Comparison of ENCODE assay signal across 23 mouse cellular contexts in genomic region chr6:122768256-122768655, GRCm38 (mm10). TPM values are rescaled to one million over a fixed set of nuclear protein-coding genes. Genes with fewer than 3 reads are reported as not detected.
DNase-seq lines count a peak whose midpoint lies in the region; ATAC-seq and TF ChIP-seq lines count a peak whose summit lies in the region.
"Had no signal": no experiment of that assay in that cellular context is flagged by ENCODE, and none has a peak within 500 bp of the region (broad histone marks: within the 10 kb centered on the region; RNA-seq: fewer than 3 reads in every experiment).

No protein-coding gene starts in this region.

- DNase-seq in forebrain, embryonic 10.5 days (ENCODE audit: extremely low spot score, low spot score) = no peak
- no peak for DNase-seq in forebrain, embryonic 11.5 days (ENCODE audit: low spot score)
- peak; percentile 73 to 91 for DNase-seq in cerebellum, adult 2 months
- DNase-seq in cerebellum, postnatal 25 days = peak; percentile 71 to 79
- DNase-seq in urinary bladder, adult 2 months (ENCODE audit: low spot score) = no peak
- DNase-seq in lung, postnatal 25 days (ENCODE audit: low spot score) = no peak
- no peak for DNase-seq in left cerebral cortex, adult 2 months (ENCODE audit: extremely low spot score in 1 of 2, low spot score in 2 of 2)
- DNase-seq: adrenal gland, postnatal 36 days; gastrocnemius, postnatal 36 days; heart, postnatal 4 days; kidney, adult 9 months; kidney, postnatal 25 days; left cerebral cortex, postnatal 4 days; liver, postnatal 0 days had no signal

- H3K4me1 ChIP-seq in forebrain, embryonic 10.5 days = peaks cover 65% of the 10 kb centered on the region
- peaks cover 6% of the 10 kb centered on the region; the same call in 1 of the 2 replicates for H3K4me1 ChIP-seq in forebrain, embryonic 11.5 days (replicated peaks; ENCODE audit: control insufficient read depth, insufficient read depth, low read length)
- H3K4me1 ChIP-seq in ES-Bruce4 (ENCODE audit: control insufficient read depth, insufficient read depth, low read length) = peaks cover 8% of the 10 kb centered on the region
- H3K4me1 ChIP-seq in cerebellum, adult 2 months (ENCODE audit: control insufficient read depth, insufficient read depth, low read length) = peaks cover 30% of the 10 kb centered on the region

- no peak overlapping the region for H3K9ac ChIP-seq in forebrain, embryonic 11.5 days (ENCODE audit: low read length)
- 0 out of 2 replicates have a peak overlapping the region, but pooled peaks have one; percentile 21 for H3K9ac ChIP-seq in ES-Bruce4 (ENCODE audit: low read depth, poor library complexity, severe bottlenecking)
- H3K9ac ChIP-seq: forebrain, embryonic 12.5 days; hindbrain, embryonic 14.5 days; liver, postnatal 0 days; midbrain, embryonic 12.5 days had no signal

- no peak for TF ChIP-seq CTCF in ES-Bruce4 (IDR thresholded peaks at IDR 0.05; ENCODE audit: low read depth, low read length)
- no peak for TF ChIP-seq CTCF in cerebellum, adult 2 months (IDR thresholded peaks at IDR 0.05; ENCODE audit: borderline replicate concordance, insufficient read depth, low read depth, low read length)
- TF ChIP-seq CTCF in left cerebral cortex, adult 2 months (IDR thresholded peaks at IDR 0.05) = no peak

- H3K9me3 ChIP-seq in forebrain, embryonic 10.5 days = no peaks in the 10 kb centered on the region
- H3K9me3 ChIP-seq in forebrain, embryonic 11.5 days (ENCODE audit: control insufficient read depth, low read length) = no peaks in the 10 kb centered on the region
- no peaks in the 10 kb centered on the region for H3K9me3 ChIP-seq in ES-Bruce4 (replicated peaks; ENCODE audit: control insufficient read depth, insufficient read depth, low read length, poor library complexity, severe bottlenecking)
- H3K9me3 ChIP-seq: forebrain, embryonic 12.5 days; G1E; midbrain, embryonic 12.5 days had no signal

- no peaks in the 10 kb centered on the region for H3K36me3 ChIP-seq in forebrain, embryonic 10.5 days (replicated peaks)
- no peaks in the 10 kb centered on the region for H3K36me3 ChIP-seq in forebrain, embryonic 11.5 days (ENCODE audit: control insufficient read depth, insufficient read depth, low read length)
- no peaks in the 10 kb centered on the region for H3K36me3 ChIP-seq in ES-Bruce4 (ENCODE audit: control insufficient read depth, insufficient read depth, low read length, poor library complexity, severe bottlenecking)
- H3K36me3 ChIP-seq: forebrain, embryonic 12.5 days; G1E; midbrain, embryonic 12.5 days had no signal

- H3K27ac ChIP-seq in forebrain, embryonic 10.5 days = peak overlapping the region; percentile 44
- no peak overlapping the region for H3K27ac ChIP-seq in forebrain, embryonic 11.5 days (ENCODE audit: low read depth, low read length)
- H3K27ac ChIP-seq in ES-Bruce4 (ENCODE audit: insufficient read depth, low read length) = peak overlapping the region; percentile 70
- H3K27ac ChIP-seq in cerebellum, adult 2 months (ENCODE audit: insufficient read depth, low read length) = peak overlapping the region; percentile 98
- no peak overlapping the region; the same call in 1 of the 2 replicates for H3K27ac ChIP-seq in left cerebral cortex, adult 2 months
- H3K27ac ChIP-seq: forebrain, embryonic 12.5 days; hindbrain, embryonic 14.5 days; midbrain, embryonic 12.5 days; stomach, postnatal 0 days had no signal

- intact Hi-C loops in left cerebral cortex, adult 2 months (cut with DNase I) = no loop called here

- WGBS in forebrain, embryonic 10.5 days = 64% methylated on average over 5 of the region's 5 CpGs
- WGBS in forebrain, embryonic 11.5 days = 64% methylated on average over 5 of the region's 5 CpGs
- 7% methylated on average over 5 of the region's 5 CpGs for WGBS in cerebellum, adult 2 months

- TF ChIP-seq POLR2A in ES-Bruce4 (IDR thresholded peaks at IDR 0.05; ENCODE audit: insufficient read depth, low read length) = no peak
- TF ChIP-seq POLR2A in cerebellum, adult 2 months (IDR thresholded peaks at IDR 0.05; ENCODE audit: borderline replicate concordance, insufficient read depth, low read length) = peak; percentile 43; the same call in 1 of the 2 replicates

- no peak for TF ChIP-seq EP300 in ES-Bruce4 (IDR thresholded peaks at IDR 0.05; ENCODE audit: insufficient read depth, low read depth, low read length)

- H3K4me2 ChIP-seq in forebrain, embryonic 11.5 days (ENCODE audit: low read depth, low read length, severe bottlenecking) = no peak overlapping the region
- H3K4me2 ChIP-seq: forebrain, embryonic 12.5 days; hindbrain, embryonic 14.5 days; liver, embryonic 11.5 days; midbrain, embryonic 12.5 days had no signal

- no peak overlapping the region for H3K4me3 ChIP-seq in forebrain, embryonic 10.5 days
- H3K4me3 ChIP-seq in forebrain, embryonic 11.5 days (ENCODE audit: low read depth, low read length) = no peak overlapping the region
- no peak overlapping the region; the same call in 1 of the 2 replicates for H3K4me3 ChIP-seq in ES-Bruce4 (ENCODE audit: low read depth, low read length)
- H3K4me3 ChIP-seq in cerebellum, adult 2 months (replicated peaks; ENCODE audit: insufficient read depth, low read depth, low read length) = no peak overlapping the region
- no peak overlapping the region for H3K4me3 ChIP-seq in left cerebral cortex, adult 2 months
- H3K4me3 ChIP-seq: forebrain, embryonic 12.5 days; midbrain, embryonic 12.5 days had no signal

- no peak for ATAC-seq in forebrain, embryonic 11.5 days (replicated peaks; ENCODE audit: low FRiP score)
- ATAC-seq: liver, postnatal 0 days; lung, postnatal 0 days; Patski had no signal

- peaks cover 8% of the 10 kb centered on the region for H3K27me3 ChIP-seq in forebrain, embryonic 10.5 days (ENCODE audit: poor library complexity, severe bottlenecking)
- 0 out of 2 replicates have a peak, but pooled peaks cover 2% of the 10 kb centered on the region for H3K27me3 ChIP-seq in forebrain, embryonic 11.5 days (ENCODE audit: control insufficient read depth, insufficient read depth, low read length)
- no peaks in the 10 kb centered on the region for H3K27me3 ChIP-seq in ES-Bruce4 (ENCODE audit: control insufficient read depth, insufficient read depth, low read length, poor library complexity, severe bottlenecking)
- no peaks in the 10 kb centered on the region for H3K27me3 ChIP-seq in cerebellum, adult 2 months (ENCODE audit: control insufficient read depth, insufficient read depth, low read length)
- H3K27me3 ChIP-seq: Patski had no signal

RNA-seq across cellular contexts. Expression of gene Slc2a3, which starts 33.2 kb away (rescaled TPM):
- polyA plus RNA-seq in forebrain, embryonic 10.5 days (2016; fragmentation: Nextera tagmentation; extraction: Ambion mirVana) = 67.3 and 70.7 TPM in 2 replicates
- 30.3 and 37.6 TPM in 2 replicates for polyA plus RNA-seq in forebrain, embryonic 11.5 days (2014; fragmentation: Nextera tagmentation; extraction: Ambion mirVana)
- polyA plus RNA-seq in ES-Bruce4 (2011; ENCODE audit: insufficient read depth, insufficient read length, low read depth, missing spikeins) = 1,494 and 1,686 TPM in 2 replicates
- 102 and 112 TPM in 2 replicates for polyA plus RNA-seq in cerebellum, adult 2 months (2012; rRNA removed)
- polyA plus RNA-seq in urinary bladder, adult 2 months (2012; rRNA removed) = 5.1 and 5.9 TPM in 2 replicates
- total RNA-seq in left cerebral cortex, adult 2 months (2021) = 100 to 1,000 TPM; 111 to 128 TPM

RNA-seq across cellular contexts. Expression of gene Foxj2, which starts 51.5 kb away (rescaled TPM):
- polyA plus RNA-seq in forebrain, embryonic 10.5 days (2016; fragmentation: Nextera tagmentation; extraction: Ambion mirVana) = 2.2 and 2.3 TPM in 2 replicates
- polyA plus RNA-seq in forebrain, embryonic 11.5 days (2014; fragmentation: Nextera tagmentation; extraction: Ambion mirVana) = 5.0 and 5.4 TPM in 2 replicates
- 10.9 and 11.6 TPM in 2 replicates for polyA plus RNA-seq in ES-Bruce4 (2011; ENCODE audit: insufficient read depth, insufficient read length, low read depth, missing spikeins)
- 17.7 and 18.2 TPM in 2 replicates for polyA plus RNA-seq in cerebellum, adult 2 months (2012; rRNA removed)
- polyA plus RNA-seq in urinary bladder, adult 2 months (2012; rRNA removed) = 7.2 and 15.7 TPM in 2 replicates
- total RNA-seq in left cerebral cortex, adult 2 months (2021) = 10 to 100 TPM; 28.4 to 29.2 TPM

Comparison
In these comparisons a context has a peak if more than half of its experiments do, and no peak if none do; other contexts are left out.
1. H3K27ac ChIP-seq: peak in forebrain, embryonic 10.5 days (single experiment), ES-Bruce4 (single experiment) and cerebellum, adult 2 months (single experiment); none in forebrain, embryonic 11.5 days (single experiment) and left cerebral cortex, adult 2 months (single experiment).
2. DNase-seq: peak in cerebellum, adult 2 months (2 of 2) and cerebellum, postnatal 25 days (2 of 2); none in forebrain, embryonic 10.5 days (single experiment), forebrain, embryonic 11.5 days (single experiment), urinary bladder, adult 2 months (single experiment), lung, postnatal 25 days (single experiment) and left cerebral cortex, adult 2 months (0 of 2).
3. RNA of gene Slc2a3, which starts 33.2 kb away (polyA plus RNA-seq): 1,494 to 1,686 TPM in ES-Bruce4; 102 to 112 TPM in cerebellum, adult 2 months, 67.3 to 70.7 TPM in forebrain, embryonic 10.5 days, 30.3 to 37.6 TPM in forebrain, embryonic 11.5 days and 5.1 to 5.9 TPM in urinary bladder, adult 2 months; every median in the first group is over 10 times any median in the second.